Mouse (Mus musculus) neural tube, embryonic 14.5 days (tissue): ENCODE data around the gene Tmem130. TPM values are rescaled to one million over a fixed set of nuclear protein-coding genes. Genes with fewer than 3 reads are reported as not detected.

Experiments
- ATAC-seq: fragments of 200-750 bp; cut with Nextera tagmentation; 2 replicates; pipeline ENCODE4 v1.8.0; 2017; ENCODE audit warnings: low read depth, mild to moderate bottlenecking, moderate TSS enrichment, moderate library complexity
- H3K27ac ChIP-seq: fragments of 300-500 bp; sonication (generic); 2 replicates; pipeline ENCODE4 v1.5.1; 2014; ENCODE audit warnings: low read depth, mild to moderate bottlenecking, control low read depth, low read length, moderate library complexity, mixed read lengths
- H3K27me3 ChIP-seq: fragments of 300-500 bp; sonication (generic); 2 replicates; pipeline ENCODE4 v1.6.1; 2014; ENCODE audit warnings: low read length; ENCODE audit not compliant: control insufficient read depth, insufficient read depth
- H3K36me3 ChIP-seq: fragments of 300-500 bp; sonication (generic); 2 replicates; pipeline ENCODE4 v1.6.1; 2014; ENCODE audit warnings: low read length, mixed read lengths; ENCODE audit not compliant: control insufficient read depth, insufficient read depth
- H3K4me1 ChIP-seq: fragments of 300-500 bp; sonication (generic); 2 replicates; pipeline ENCODE4 v1.6.1; 2014; ENCODE audit warnings: low read length; ENCODE audit not compliant: control insufficient read depth, insufficient read depth
- H3K4me2 ChIP-seq: fragments of 300-500 bp; sonication (generic); 2 replicates; pipeline ENCODE4 v1.6.1; 2014; ENCODE audit warnings: mild to moderate bottlenecking, low read depth, low read length, control low read depth
- H3K4me3 ChIP-seq: fragments of 300-500 bp; sonication (generic); 2 replicates; pipeline ENCODE4 v1.5.1; 2014; ENCODE audit warnings: low read depth, low read length, control low read depth, mixed read lengths
- H3K9ac ChIP-seq: fragments of 300-500 bp; sonication (generic); replicated peaks from 2 replicates; pipeline ENCODE4 v1.6.1; 2014; ENCODE audit warnings: low read depth, mild to moderate bottlenecking, control low read depth, low read length, mixed read lengths
- H3K9me3 ChIP-seq: fragments of 300-500 bp; sonication (generic); 2 replicates; pipeline ENCODE4 v1.6.1; 2016; ENCODE audit warnings: low read length; ENCODE audit not compliant: control insufficient read depth
- WGBS: fragments of 180-500 bp; shearing (Covaris S2); extraction: QIAGEN DNeasy Blood & Tissue Kit; methylation state at CpG from one replicate; pipeline ENCODE4 v1.1.7; 2014; 5-methylcytosine and 5-hydroxymethylcytosine counted together
- polyA plus RNA-seq: library from polyadenylated mRNA; unstranded; fragments of >200 nt; fragmentation: Nextera tagmentation; extraction: Ambion mirVana; gene quantifications from 2 replicates; pipeline ENCODE4 v1.2.1, GENCODE M21; 2014

The Tmem130 gene
- 310 and 384 TPM in 2 replicates for polyA plus RNA-seq

- Histone ChIP-seq H3K27ac (peak within 1 kb of the TSS; percentile 78), H3K27me3 (no peaks in the 10 kb centered on the region), H3K36me3 (no peaks in the 10 kb centered on the region), H3K4me2 (peak within 1 kb of the TSS; percentile 42), H3K9ac (peak within 1 kb of the TSS; percentile 62), H3K4me3 (peak within 1 kb of the TSS; percentile 53), H3K4me1 (peaks cover 11% of the 10 kb centered on the region; the same call in 1 of the 2 replicates), H3K9me3 (no peaks in the 10 kb centered on the region)
- peak; percentile 86 for ATAC-seq
- WGBS = under 1% methylated on average over 38 of the region's 38 CpGs
These were observed at the start of gene Tmem130 for GRCm38 (mm10) chr5:144761161-144761868. TSS of gene Tmem130 (minus strand) at chr5:144761818.

GRCm38 (mm10) chr5:144806931-144807330 lies 45.3 kb upstream of the Tmem130 start:
- Histone ChIP-seq H3K9me3 (no peaks in the 10 kb centered on the region), H3K36me3 (peaks cover 93% of the 10 kb centered on the region), H3K4me2 (no peak overlapping the region), H3K27me3 (no peaks in the 10 kb centered on the region), H3K4me3 (no peak overlapping the region), H3K9ac (no peak overlapping the region), H3K4me1 (no peaks in the 10 kb centered on the region), H3K27ac (no peak overlapping the region)
- ATAC-seq = no peak
- 97% methylated on average over 10 of the region's 10 CpGs for WGBS

- no peak for ATAC-seq
- Histone ChIP-seq H3K4me2 (no peak overlapping the region), H3K27me3 (no peaks in the 10 kb centered on the region), H3K4me3 (no peak overlapping the region), H3K36me3 (peaks cover 98% of the 10 kb centered on the region), H3K9me3 (no peaks in the 10 kb centered on the region), H3K4me1 (no peaks in the 10 kb centered on the region), H3K27ac (no peak overlapping the region), H3K9ac (no peak overlapping the region)
- WGBS = 93% methylated on average over 7 of the region's 7 CpGs
These were observed 42.6 kb upstream of the Tmem130 start for GRCm38 (mm10) chr5:144804181-144804580.

- no peaks in the 10 kb centered on the region for H3K9me3 ChIP-seq
- WGBS = 97% methylated on average over 8 of the region's 8 CpGs
- no peak overlapping the region for H3K4me3 ChIP-seq
- no peak for ATAC-seq
- H3K4me1 ChIP-seq = no peaks in the 10 kb centered on the region
- H3K4me2 ChIP-seq = no peak overlapping the region
- H3K36me3 ChIP-seq = peaks cover 98% of the 10 kb centered on the region
- H3K27ac ChIP-seq = no peak overlapping the region
- H3K9ac ChIP-seq = no peak overlapping the region
- no peaks in the 10 kb centered on the region for H3K27me3 ChIP-seq
These were observed 41.4 kb upstream of the Tmem130 start for GRCm38 (mm10) chr5:144803066-144803465.

GRCm38 (mm10) chr5:144797116-144797515 lies 35.5 kb upstream of the Tmem130 start:
- 96% methylated on average over 7 of the region's 7 CpGs for WGBS

GRCm38 (mm10) chr5:144794687-144795086 lies 33.1 kb upstream of the Tmem130 start:
- H3K9me3 ChIP-seq = no peaks in the 10 kb centered on the region

More at GRCm38 (mm10) chr5:144797116-144797515, 35.5 kb upstream of the Tmem130 start:
- ATAC-seq = no peak
- no peak overlapping the region for H3K4me2 ChIP-seq
- no peaks in the 10 kb centered on the region for H3K9me3 ChIP-seq
- H3K9ac ChIP-seq = no peak overlapping the region
- no peaks in the 10 kb centered on the region for H3K4me1 ChIP-seq
- H3K36me3 ChIP-seq = peaks cover 94% of the 10 kb centered on the region
- no peak overlapping the region for H3K4me3 ChIP-seq
- H3K27me3 ChIP-seq = no peaks in the 10 kb centered on the region
- H3K27ac ChIP-seq = no peak overlapping the region

GRCm38 (mm10) chr5:144793374-144793773 lies 31.8 kb upstream of the Tmem130 start:
- WGBS = 88% methylated on average over 5 of the region's 5 CpGs
- Histone ChIP-seq H3K4me2 (no peak overlapping the region), H3K27me3 (no peaks in the 10 kb centered on the region), H3K27ac (no peak overlapping the region), H3K9ac (no peak overlapping the region), H3K4me1 (no peaks in the 10 kb centered on the region), H3K4me3 (no peak overlapping the region), H3K36me3 (peaks cover 94% of the 10 kb centered on the region), H3K9me3 (no peaks in the 10 kb centered on the region)
- ATAC-seq = no peak

More at GRCm38 (mm10) chr5:144794687-144795086, 33.1 kb upstream of the Tmem130 start:
- H3K4me2 ChIP-seq = no peak overlapping the region
- H3K9ac ChIP-seq = no peak overlapping the region
- no peak overlapping the region for H3K27ac ChIP-seq
- WGBS = 79% methylated on average over 6 of the region's 6 CpGs
- H3K4me3 ChIP-seq = no peak overlapping the region
- ATAC-seq = no peak
- no peaks in the 10 kb centered on the region for H3K27me3 ChIP-seq
- H3K4me1 ChIP-seq = no peaks in the 10 kb centered on the region
- H3K36me3 ChIP-seq = peaks cover 94% of the 10 kb centered on the region

GRCm38 (mm10) chr5:144786464-144786863 lies 24.8 kb upstream of the Tmem130 start:
- Histone ChIP-seq H3K4me1 (no peaks in the 10 kb centered on the region), H3K9me3 (no peaks in the 10 kb centered on the region), H3K9ac (no peak overlapping the region), H3K36me3 (peaks cover 90% of the 10 kb centered on the region), H3K27ac (no peak overlapping the region), H3K27me3 (no peaks in the 10 kb centered on the region), H3K4me3 (no peak overlapping the region), H3K4me2 (no peak overlapping the region)
- 94% methylated on average over 18 of the region's 18 CpGs for WGBS
- no peak for ATAC-seq

- WGBS = 88% methylated on average over 8 of the region's 8 CpGs
- no peak overlapping the region for H3K4me2 ChIP-seq
- no peaks in the 10 kb centered on the region for H3K9me3 ChIP-seq
- H3K36me3 ChIP-seq = peaks cover 75% of the 10 kb centered on the region
- H3K9ac ChIP-seq = no peak overlapping the region
- H3K4me3 ChIP-seq = no peak overlapping the region
- ATAC-seq = no peak
- H3K27ac ChIP-seq = no peak overlapping the region
- no peaks in the 10 kb centered on the region for H3K27me3 ChIP-seq
- H3K4me1 ChIP-seq = no peaks in the 10 kb centered on the region
These were observed 19.0 kb upstream of the Tmem130 start for GRCm38 (mm10) chr5:144780654-144781053.
